Mouse (Mus musculus): Measurements from ENCODE around the gene Pln. TPM values are rescaled to one million over a fixed set of nuclear protein-coding genes. Genes with fewer than 3 reads are reported as not detected.

Gene Pln
- polyA plus RNA-seq, 2 experiments: 0.29 to 1.8 TPM

DNA sequence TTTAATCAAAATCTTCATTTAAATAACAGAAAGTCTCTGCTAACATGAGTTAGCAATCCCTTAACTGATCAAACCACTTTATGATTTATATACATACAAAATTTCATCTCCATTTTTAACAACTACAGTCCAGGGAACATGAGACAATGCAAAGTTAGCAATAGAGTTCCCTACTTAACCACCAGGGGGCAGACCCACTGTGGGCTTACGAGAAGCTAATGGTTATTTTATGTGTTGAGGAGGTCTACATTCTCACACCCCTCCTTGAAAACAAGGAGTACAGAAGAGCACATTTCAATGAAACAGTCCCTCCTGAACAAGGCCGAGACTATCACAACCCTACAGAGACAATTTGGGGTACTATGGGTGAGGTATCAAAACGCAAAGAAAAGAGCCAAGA, 9.0 kb downstream of the Pln start:
- Histone ChIP-seq H3K27ac (replicated peaks; ENCODE audit: low read depth, low read length) (no peak overlapping the region), H3K4me3 (replicated peaks; ENCODE audit: low read length) (no peak overlapping the region), H3K4me2 (replicated peaks; ENCODE audit: low read depth, low read length, severe bottlenecking) (no peak overlapping the region), H3K4me1 (ENCODE audit: control insufficient read depth, insufficient read depth, low read length) (peaks cover 2% of the 10 kb centered on the region; the same call in 1 of the 2 replicates), H3K36me3 (ENCODE audit: control insufficient read depth, insufficient read depth, low read length) (peaks cover 10% of the 10 kb centered on the region), H3K9me3 (ENCODE audit: control insufficient read depth, low read length) (no peaks in the 10 kb centered on the region), H3K27me3 (ENCODE audit: control insufficient read depth, insufficient read depth, low read length) (no peaks in the 10 kb centered on the region), H3K9ac (ENCODE audit: low read depth, low read length, severe bottlenecking) (no peak overlapping the region)
- no peak for TF ChIP-seq POLR2A (IDR thresholded peaks at IDR 0.05; ENCODE audit: borderline replicate concordance, extremely low read depth, insufficient read depth, insufficient read length)
- WGBS: 51% methylated on average over 3 of the region's 3 CpGs
- DNase-seq (ENCODE audit: low spot score) (peak; percentile 52), ATAC-seq (ENCODE audit: low FRiP score, low read depth) (no peak)

DNA sequence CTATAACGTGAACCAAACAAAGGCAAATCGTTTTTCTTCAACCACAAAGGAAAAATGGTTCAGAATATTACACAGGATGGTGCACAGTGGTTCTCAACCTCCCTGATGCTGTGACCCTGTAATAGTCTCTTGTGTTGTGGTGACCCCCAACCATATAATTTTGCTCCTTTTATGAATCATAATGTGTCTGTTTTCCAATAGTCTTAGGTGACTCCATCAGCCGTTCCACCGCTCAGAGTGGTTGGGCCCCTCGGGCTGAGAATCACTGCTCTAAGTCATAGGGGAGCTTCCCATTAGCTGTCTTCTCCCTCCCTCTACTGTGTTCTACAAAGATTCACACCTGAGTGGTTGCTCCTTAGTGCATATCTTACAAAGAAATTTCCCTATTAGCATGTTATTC, 9.4 kb downstream of the Pln start:
- H3K4me1 ChIP-seq (ENCODE audit: control insufficient read depth, insufficient read depth, low read length): peaks cover 2% of the 10 kb centered on the region; the same call in 1 of the 2 replicates
- peaks cover 10% of the 10 kb centered on the region for H3K36me3 ChIP-seq (ENCODE audit: control insufficient read depth, insufficient read depth, low read length)
- no peaks in the 10 kb centered on the region for H3K9me3 ChIP-seq (ENCODE audit: control insufficient read depth, low read length)
- no peak overlapping the region for H3K27ac ChIP-seq (replicated peaks; ENCODE audit: low read depth, low read length)
- no peak overlapping the region for H3K4me2 ChIP-seq (replicated peaks; ENCODE audit: low read depth, low read length, severe bottlenecking)
- no peak for DNase-seq (ENCODE audit: low spot score)
- WGBS: 92% methylated on average over 5 of the region's 5 CpGs
- no peak for ATAC-seq (ENCODE audit: low FRiP score, low read depth)
- no peak for TF ChIP-seq POLR2A (IDR thresholded peaks at IDR 0.05; ENCODE audit: borderline replicate concordance, extremely low read depth, insufficient read depth, insufficient read length)
- H3K9ac ChIP-seq (ENCODE audit: low read depth, low read length, severe bottlenecking): no peak overlapping the region
- H3K4me3 ChIP-seq (replicated peaks; ENCODE audit: low read length): no peak overlapping the region
- H3K27me3 ChIP-seq (ENCODE audit: control insufficient read depth, insufficient read depth, low read length): no peaks in the 10 kb centered on the region

DNA sequence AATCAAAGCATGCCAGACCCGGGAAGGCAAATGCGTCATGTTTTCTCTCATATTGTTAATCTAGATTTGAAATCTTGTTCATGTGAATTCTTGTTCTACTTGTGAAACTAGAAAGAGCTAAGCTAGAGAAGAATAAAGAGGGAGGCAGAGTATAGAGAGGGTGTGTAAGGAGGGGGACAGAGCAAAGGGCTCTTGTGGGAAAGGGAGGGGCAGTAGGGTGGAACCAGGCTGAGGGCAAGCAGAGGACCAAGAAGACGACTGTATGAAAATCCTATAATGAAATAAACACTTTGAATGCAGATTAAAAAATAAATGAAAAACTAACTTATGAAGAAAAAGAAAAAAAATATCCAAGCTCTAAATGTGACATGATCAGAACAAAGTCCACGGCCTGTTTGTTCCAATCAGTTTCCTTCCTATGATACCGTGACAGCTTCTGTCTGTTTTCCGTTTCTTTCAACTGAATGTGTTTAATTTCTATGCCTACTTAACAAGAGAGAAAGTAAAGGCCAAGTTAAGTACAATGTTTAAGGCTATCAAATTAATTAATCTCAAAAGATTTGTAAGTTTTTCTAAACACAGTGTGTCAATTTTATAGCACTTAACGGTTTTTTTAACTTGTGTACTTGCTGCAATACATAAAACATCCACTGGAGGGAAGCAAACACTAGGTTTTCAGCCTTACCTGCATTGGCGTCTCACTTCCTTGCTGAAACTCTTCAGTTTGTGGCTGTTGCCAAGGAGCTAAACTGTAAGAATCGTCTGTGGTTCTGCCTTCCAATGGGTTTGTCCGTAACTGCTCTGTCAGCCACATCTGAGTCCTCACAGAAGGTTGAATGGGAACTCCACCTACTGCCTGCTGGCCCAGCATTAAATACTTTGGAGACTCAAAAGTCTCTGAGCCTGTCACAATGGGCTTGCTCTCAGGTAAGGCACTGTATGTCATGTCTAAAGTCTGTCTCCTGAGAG, 10.6 kb downstream of the Pln start:
- ATAC-seq (ENCODE audit: low FRiP score, low read depth): 0 out of 2 replicates have a peak, but pooled peaks have one; percentile 31
- peaks cover 10% of the 10 kb centered on the region for H3K36me3 ChIP-seq (ENCODE audit: control insufficient read depth, insufficient read depth, low read length)
- peak; percentile 79 for DNase-seq (ENCODE audit: low spot score)
- H3K27me3 ChIP-seq (ENCODE audit: control insufficient read depth, insufficient read depth, low read length): no peaks in the 10 kb centered on the region
- H3K9ac ChIP-seq (ENCODE audit: low read depth, low read length, severe bottlenecking): no peak overlapping the region
- H3K27ac ChIP-seq (replicated peaks; ENCODE audit: low read depth, low read length): no peak overlapping the region
- no peak for TF ChIP-seq POLR2A (IDR thresholded peaks at IDR 0.05; ENCODE audit: borderline replicate concordance, extremely low read depth, insufficient read depth, insufficient read length)
- peaks cover 2% of the 10 kb centered on the region; the same call in 1 of the 2 replicates for H3K4me1 ChIP-seq (ENCODE audit: control insufficient read depth, insufficient read depth, low read length)
- WGBS: 54% methylated on average over 10 of the region's 10 CpGs
- no peak overlapping the region for H3K4me3 ChIP-seq (replicated peaks; ENCODE audit: low read length)
- H3K4me2 ChIP-seq (replicated peaks; ENCODE audit: low read depth, low read length, severe bottlenecking): no peak overlapping the region
- no peaks in the 10 kb centered on the region for H3K9me3 ChIP-seq (ENCODE audit: control insufficient read depth, low read length)

DNA sequence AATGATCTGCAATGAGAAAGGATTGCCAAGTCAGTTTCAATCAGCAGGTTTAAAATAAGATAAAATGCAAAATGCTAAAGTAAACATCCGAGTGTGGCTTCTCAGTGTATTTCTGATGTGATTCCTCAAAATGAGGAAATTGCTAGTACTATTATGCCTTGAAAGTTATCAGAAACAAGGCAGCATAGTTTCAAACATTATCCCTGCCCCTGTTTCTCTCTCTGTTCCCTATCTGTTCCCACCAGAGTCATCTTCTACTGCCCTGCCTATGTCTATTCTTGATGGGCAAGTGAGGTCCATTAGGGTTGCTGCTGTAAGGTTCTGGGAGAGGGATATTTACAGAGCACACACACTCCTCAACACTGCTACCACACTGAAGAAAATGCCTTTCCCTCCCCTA, 11.8 kb downstream of the Pln start:
- Histone ChIP-seq H3K4me1 (ENCODE audit: control insufficient read depth, insufficient read depth, low read length) (peaks cover 2% of the 10 kb centered on the region; the same call in 1 of the 2 replicates), H3K27ac (replicated peaks; ENCODE audit: low read depth, low read length) (no peak overlapping the region), H3K9ac (ENCODE audit: low read depth, low read length, severe bottlenecking) (no peak overlapping the region), H3K9me3 (ENCODE audit: control insufficient read depth, low read length) (no peaks in the 10 kb centered on the region), H3K4me3 (replicated peaks; ENCODE audit: low read length) (no peak overlapping the region), H3K36me3 (ENCODE audit: control insufficient read depth, insufficient read depth, low read length) (peaks cover 10% of the 10 kb centered on the region), H3K4me2 (replicated peaks; ENCODE audit: low read depth, low read length, severe bottlenecking) (no peak overlapping the region), H3K27me3 (ENCODE audit: control insufficient read depth, insufficient read depth, low read length) (no peaks in the 10 kb centered on the region)
- 87% methylated on average over 1 of the region's 1 CpGs for WGBS
- no peak for DNase-seq (ENCODE audit: low spot score)
- ATAC-seq (ENCODE audit: low FRiP score, low read depth): no peak
- no peak for TF ChIP-seq POLR2A (IDR thresholded peaks at IDR 0.05; ENCODE audit: borderline replicate concordance, extremely low read depth, insufficient read depth, insufficient read length)

DNA sequence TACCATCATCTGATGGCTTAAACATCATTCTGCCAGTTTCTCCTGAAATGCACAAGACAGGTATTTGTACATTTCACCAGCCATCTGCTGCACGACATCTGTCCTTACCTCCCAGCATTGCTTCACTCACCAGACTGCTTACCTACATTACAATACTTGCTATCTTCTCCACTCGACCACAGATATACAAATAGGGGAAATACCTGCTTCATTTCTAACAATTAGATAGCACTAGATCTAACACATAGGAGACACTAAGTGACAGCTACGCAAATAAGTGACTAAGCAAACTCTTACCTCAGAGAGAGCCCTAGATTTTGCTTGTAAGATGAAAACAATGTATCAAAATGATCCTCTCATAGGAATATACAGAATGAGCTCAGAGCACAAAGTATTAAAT, 16.2 kb downstream of the Pln start:
- H3K4me2 ChIP-seq (replicated peaks; ENCODE audit: low read depth, low read length, severe bottlenecking): no peak overlapping the region
- no peak overlapping the region for H3K4me3 ChIP-seq (replicated peaks; ENCODE audit: low read length)
- 81% methylated on average over 3 of the region's 3 CpGs for WGBS
- no peak for TF ChIP-seq POLR2A (IDR thresholded peaks at IDR 0.05; ENCODE audit: borderline replicate concordance, extremely low read depth, insufficient read depth, insufficient read length)
- H3K4me1 ChIP-seq (ENCODE audit: control insufficient read depth, insufficient read depth, low read length): peaks cover 2% of the 10 kb centered on the region; the same call in 1 of the 2 replicates
- no peak for DNase-seq (ENCODE audit: low spot score)
- H3K36me3 ChIP-seq (ENCODE audit: control insufficient read depth, insufficient read depth, low read length): peaks cover 18% of the 10 kb centered on the region
- H3K9me3 ChIP-seq (ENCODE audit: control insufficient read depth, low read length): no peaks in the 10 kb centered on the region
- no peaks in the 10 kb centered on the region for H3K27me3 ChIP-seq (ENCODE audit: control insufficient read depth, insufficient read depth, low read length)
- ATAC-seq (ENCODE audit: low FRiP score, low read depth): no peak
- no peak overlapping the region for H3K27ac ChIP-seq (replicated peaks; ENCODE audit: low read depth, low read length)
- H3K9ac ChIP-seq (ENCODE audit: low read depth, low read length, severe bottlenecking): no peak overlapping the region

Data from limb, embryonic 14.5 days (tissue).